Mouse (Mus musculus) retina, embryonic 14.5 days (tissue): ENCODE data around the gene Ccdc38.

Experiments
- DNase-seq: peaks from one replicate; pipeline ENCODE4 v3.0.0-alpha.2; 2015; ENCODE audit warnings: low spot score

Gene Ccdc38

DNA sequence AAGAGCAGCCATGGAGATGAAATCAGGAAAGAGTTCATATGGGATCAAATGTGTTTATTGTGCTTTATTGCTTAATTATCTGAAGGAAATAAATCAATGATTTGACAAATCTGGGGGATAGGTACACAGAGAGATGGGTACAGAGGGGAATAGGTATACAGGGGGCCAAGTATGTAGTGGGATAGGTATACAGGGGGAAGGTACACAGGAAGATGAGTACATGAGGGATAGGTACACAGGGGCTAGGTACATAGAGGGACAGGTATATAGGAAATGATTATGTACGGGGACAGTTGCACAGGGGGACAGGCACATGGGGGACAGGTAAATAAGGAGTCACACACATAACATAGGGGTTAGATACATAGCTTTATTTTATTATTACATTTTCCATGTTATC lies 70.5 kb downstream of the Ccdc38 start:
- DNase-seq = no peak

DNA sequence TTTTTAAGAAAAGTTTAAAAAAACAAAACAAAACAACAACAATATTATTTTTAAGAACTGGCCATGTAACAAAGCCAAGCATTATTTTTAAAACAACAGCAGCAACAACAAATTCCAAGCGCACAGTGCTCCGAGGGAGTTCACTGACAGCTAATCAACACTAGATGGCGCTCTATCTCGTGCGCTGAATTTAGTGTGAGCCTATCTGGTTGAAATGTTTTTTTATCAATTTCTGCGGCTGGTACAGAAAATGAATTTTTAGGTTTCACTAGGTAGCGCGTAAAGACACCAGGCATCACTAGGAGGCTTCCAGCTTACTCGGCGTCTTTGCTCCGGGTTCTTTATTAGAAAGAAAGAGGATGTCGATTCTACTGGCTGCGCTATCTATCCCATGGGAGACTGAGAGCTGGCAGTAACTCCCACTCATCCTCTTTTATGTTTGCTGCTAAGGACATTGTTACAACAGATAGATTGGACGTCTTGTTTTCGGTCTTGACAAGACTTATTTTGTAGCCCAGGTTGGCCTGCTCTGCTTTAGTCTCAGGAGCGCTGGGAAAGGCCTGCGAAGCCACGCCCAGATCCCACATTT lies 71.1 kb downstream of the Ccdc38 start:
- DNase-seq = no peak

DNA sequence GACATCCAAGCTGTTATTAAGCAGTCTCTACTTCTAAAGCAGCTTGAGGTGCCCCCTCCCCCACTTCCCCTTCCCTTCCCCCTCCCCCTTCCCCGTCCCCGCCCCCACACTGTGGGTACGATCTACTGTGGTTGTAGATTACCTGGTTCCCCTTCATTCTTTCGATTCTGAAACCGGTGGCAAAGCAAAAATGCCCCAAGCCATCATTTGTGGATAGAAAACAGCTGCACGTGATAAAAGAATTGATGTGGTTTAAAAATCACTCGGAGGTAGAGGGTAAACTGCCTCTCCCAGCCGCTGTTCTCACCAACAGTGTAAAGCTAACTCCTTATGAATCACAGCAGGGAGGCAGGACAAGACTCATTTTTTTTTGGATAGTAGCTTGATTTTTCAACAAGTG lies 74.4 kb downstream of the Ccdc38 start:
- no peak for DNase-seq

DNA sequence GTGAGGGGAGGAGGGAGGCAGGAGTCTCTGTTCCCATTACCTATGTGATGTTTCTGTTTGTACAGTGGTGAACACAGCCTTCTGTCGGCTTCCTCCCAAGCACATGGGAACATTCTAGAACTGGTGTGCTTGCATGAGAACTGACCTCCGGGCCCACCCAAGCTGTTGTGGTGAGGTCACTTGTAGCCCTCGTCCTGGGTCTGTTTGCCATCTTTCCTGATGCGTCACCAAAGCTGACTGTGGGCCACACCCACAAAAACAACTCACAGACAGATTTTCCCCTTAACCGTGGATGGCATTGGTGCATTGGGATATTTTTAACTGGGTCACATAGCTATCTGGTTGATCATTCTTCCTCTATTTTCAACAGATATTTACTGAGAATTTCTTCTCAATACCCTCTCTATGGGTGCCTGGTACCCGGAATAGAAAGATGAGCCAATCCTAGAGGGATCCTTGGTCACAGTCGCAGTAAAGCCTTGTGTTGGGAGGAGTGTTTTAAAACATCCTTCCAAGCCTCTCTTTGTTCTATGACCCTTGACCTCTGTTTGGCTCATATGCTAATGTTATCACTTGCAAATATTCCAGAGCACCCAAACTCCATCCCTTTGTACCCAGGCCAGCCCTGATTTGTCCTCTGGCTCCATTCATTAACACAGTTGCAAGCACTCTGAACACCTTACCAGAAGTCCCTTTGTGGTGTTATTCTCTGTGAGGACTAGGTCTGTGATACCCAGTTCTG lies 80.2 kb downstream of the Ccdc38 start:
- DNase-seq = peak; percentile 0

DNA sequence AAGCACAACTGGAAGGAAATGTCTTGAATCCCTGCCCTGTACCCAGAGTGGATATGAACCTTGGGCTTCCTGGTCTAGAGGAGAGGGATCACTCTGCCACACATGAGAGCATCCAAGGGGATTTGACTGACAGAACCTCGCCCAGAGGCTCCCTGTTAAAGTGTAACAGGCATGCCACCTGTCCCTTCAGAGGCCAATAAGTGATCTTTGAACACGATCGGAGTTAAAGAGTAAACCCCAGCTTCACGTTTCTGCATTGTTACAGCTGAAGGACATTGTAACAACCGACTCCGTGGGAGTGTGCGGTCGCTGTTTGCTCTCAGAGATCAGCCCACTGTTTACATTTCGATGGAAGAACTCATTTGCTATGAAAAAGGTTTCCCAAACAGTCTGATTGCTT lies 83.3 kb downstream of the Ccdc38 start:
- DNase-seq = peak; percentile 0

DNA sequence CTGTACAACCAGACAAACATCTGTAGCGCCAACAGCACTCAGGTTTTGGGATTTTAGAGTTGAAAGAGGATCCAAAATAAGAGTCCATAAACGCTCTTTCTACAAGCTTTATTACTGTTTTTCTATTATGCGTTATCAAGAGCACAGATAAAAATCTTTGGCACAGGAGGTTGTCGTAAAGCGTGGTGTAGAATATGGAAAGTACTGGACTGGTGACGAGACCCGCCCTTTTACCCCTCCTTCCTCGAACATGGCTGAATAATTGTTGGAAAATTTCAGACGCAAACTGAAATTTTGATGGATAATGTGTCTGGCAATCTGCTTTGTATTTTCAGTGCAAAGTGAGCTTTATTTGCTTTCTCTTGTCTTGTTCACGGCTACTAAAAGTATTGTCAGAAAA lies 83.7 kb downstream of the Ccdc38 start:
- peak; percentile 0 for DNase-seq

DNA sequence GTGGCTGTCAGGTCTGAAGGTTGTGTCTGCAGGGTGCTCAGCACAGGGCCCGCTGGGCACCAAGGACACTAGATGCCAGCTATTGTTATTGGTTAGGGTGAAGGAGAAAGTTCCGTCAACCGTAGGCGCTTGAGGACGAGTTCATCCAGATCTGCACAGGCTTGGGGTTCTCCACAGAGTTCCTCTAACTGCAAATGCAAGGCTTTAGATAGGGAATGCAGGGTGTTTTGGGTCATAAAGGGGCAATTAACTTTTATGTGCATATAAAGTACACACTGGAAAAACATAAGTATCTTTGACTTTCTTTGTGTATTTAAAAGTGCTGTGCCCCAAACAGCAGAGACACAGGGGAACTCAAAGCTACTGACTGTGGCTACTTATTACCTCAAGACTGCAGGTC lies 89.9 kb downstream of the Ccdc38 start:
- no peak for DNase-seq

- no peak for DNase-seq
Measured at GRCm38 (mm10) chr10:93632086-93632485, 91.7 kb downstream of the Ccdc38 start.

GRCm38 (mm10) chr10:93633563-93633962 lies 93.1 kb downstream of the Ccdc38 start:
- DNase-seq = no peak
